Mouse (Mus musculus) liver (tissue): Measurements from ENCODE around the gene Bmpr1b.
A peak's percentile ranks its signal among the peaks of the same experiment; 100 is the strongest.
"Not testable (repeated sequence)": the region's sequence is repeated elsewhere in the genome, so short reads cannot be mapped to it uniquely, and the experiment has no call there.

Experiments
- DNase-seq: peaks from one replicate; pipeline ENCODE4 v3.0.0-alpha.2; 2020; ENCODE audit warnings: mixed read lengths

Bmpr1b gene

GRCm38 (mm10) chr3:142168863-142169521 is at the start of gene Bmpr1b:
Bmpr1b (minus strand) TSS chr3:142169425.
- peak; percentile 56 for DNase-seq

DNA sequence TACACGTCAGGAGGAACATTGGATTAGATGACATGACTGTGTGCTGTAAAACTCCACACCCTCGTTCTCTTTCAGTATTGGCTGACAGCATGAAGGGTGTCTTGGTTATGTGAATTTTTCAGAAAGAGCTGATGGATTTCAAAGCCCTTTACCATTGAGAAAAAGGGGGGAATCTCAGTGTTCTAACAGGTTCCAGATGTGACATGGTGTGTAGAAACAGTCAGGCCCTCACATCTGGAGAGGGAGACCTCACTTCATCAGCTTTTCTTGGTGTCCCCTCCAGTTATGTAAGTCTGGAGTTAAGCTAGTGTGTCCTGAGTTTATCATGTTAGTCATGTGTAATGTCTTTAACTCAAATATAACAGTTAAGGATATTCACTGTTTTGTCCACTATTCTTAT is 43.6 kb upstream of the Bmpr1b start:
- no peak for DNase-seq

DNA sequence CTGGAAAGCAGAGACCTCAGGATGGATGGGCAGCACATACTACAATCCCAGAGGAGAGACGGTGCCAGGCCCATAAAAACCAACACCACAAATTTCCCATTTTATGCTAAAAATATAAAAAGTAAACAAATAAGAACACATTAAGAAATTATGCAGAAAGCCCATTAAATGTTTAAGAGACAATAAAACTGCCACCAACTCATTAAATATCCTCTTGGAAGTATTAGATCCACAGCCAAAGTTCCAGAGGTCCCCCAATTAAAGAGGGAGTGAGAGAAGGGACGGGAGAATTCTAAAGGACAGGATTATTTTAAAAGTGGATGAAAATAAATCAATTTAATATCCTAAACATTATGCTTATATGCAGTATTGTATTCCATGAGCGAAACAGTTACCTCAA is 43.0 kb upstream of the Bmpr1b start:
- no peak for DNase-seq

- DNase-seq: no peak
These were observed 40.8 kb upstream of the Bmpr1b start for GRCm38 (mm10) chr3:142209981-142210380.

DNA sequence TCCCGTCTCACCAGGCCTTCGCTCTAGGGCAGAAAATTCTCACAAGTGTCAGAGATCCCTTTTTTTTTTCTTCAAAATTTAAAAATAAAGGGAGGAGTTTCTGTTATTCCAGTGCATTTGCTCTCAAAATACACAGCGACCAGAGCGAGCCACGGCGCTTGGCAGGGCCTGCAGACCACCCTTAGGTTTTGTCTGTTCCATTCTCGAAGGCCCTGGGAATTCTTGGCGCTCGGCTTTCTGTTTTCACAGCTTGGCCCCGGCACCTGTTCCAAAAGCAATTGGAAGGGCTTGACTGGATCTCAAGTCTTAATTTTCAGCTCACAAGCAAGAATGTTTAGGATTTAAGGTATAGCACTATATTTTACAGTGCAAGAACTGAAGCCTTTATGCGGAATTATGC is 39.8 kb upstream of the Bmpr1b start:
- DNase-seq: no peak

DNA sequence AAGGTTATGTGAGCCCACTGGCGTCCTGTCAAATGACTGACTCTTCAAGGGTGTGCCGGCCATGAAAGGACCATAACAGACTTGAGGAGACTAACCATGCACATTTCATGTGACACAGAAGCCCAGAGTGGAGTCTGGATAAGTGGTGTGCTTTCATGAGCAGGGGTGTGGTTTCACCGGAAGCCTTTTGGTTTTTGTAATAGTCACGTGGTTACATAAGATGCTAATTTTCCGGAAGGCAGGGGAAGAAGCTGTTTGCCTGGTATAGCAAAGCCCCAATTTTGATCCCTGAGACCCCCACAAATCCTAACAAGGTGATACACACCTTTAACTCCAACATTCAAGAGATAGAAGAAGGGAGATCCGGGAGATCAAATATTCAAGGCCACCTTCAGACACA is 38.3 kb upstream of the Bmpr1b start:
- no peak for DNase-seq

DNA sequence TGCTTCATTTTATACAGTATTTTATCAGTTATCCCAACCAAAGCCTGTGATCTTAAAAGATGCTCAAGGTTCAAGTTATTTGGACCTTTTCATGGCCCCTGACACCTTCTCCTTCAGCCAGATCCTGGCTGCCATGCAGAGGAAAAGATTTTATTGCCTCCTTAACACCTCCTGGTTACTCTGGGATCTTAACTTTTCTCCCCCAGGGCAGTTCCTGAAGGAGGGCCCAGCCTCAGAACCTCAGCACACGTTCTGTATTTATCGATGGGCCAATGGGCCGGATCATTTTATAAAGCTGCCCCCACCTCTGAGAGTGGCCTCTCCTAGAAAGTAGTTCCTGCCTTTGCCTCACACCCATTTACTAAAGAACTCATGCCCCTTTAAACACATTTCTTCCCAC is 37.1 kb upstream of the Bmpr1b start:
- no peak for DNase-seq

- no peak for DNase-seq
These were observed 26.9 kb upstream of the Bmpr1b start for GRCm38 (mm10) chr3:142196142-142196541.

- DNase-seq: not testable (repeated sequence)
These were observed 22.4 kb upstream of the Bmpr1b start for GRCm38 (mm10) chr3:142191627-142192026.

- DNase-seq: no peak
These were observed 17.3 kb upstream of the Bmpr1b start for GRCm38 (mm10) chr3:142186551-142186950.

- no peak for DNase-seq
These were observed 4.8 kb upstream of the Bmpr1b start for GRCm38 (mm10) chr3:142173996-142174395.

DNA sequence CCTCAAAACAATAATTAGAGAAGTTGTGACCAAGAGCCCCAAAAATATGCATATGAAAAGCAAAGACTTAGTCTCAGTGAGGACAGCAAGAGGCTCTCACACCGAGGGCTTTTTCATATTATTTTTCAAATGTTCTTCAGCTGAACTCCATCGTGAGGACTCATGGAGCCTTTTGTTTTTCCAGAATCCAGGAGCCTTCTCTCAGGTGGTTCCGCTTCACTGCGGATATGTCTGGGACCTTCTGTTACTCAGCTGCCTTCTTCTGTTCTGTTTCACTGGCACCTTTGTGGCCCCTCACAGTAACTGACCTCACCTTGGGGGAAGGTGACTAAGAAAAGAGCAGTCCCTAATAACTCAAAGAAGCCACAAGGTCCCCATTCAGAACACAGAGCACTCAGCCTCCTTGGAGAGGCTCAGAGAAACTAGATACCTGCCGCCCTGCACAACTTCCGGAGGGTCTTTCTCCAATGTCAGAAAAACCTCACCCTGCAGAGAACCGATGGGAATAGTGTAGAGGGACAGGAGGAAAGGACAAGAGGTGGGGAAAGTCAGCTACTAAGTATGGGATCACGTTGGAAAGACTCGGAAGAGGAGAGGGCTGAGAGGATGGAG is 868 bp downstream of the Bmpr1b start:
- DNase-seq: no peak

DNA sequence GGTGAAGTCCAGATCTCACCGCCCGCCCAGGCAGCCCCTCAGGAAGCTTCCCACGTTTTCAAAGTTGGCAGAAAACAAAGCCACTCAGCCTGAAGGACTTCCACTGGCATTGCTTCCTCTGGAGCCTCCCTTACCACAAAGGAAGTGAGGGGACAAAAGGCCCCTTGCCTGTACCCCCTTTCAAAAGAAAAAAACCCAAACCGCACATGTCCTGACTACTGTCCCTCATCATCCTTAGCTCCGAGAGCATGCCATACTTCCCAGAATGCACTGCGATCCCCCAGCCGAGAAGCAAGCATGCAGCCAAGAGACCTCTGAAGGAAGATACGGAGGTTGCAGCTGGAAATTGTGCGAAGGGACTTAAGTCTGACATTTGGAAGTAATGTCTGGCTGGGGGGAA is 4.2 kb downstream of the Bmpr1b start:
- no peak for DNase-seq

- DNase-seq: no peak
These were observed 5.3 kb downstream of the Bmpr1b start for GRCm38 (mm10) chr3:142163896-142164295.

GRCm38 (mm10) chr3:142161405-142161804 is 7.8 kb downstream of the Bmpr1b start:
- DNase-seq: no peak

DNA sequence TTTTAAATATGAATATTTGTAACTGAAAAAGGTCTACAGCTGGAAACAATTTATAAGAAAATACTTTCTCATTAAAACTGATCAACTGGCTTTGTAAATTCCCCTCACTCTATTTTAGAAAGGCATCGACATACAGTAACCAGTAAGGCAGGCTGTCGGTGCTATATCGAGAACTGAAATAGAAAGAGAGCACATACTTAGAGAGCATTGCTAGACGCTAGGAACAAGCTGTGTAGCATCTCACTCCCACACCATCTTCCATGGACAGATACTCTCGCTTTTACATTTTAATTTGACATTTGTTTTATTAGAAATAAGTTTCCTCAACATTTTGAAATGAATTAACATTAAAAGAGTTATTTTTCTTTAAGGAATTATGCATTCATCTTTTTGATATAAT is 17.2 kb downstream of the Bmpr1b start:
- no peak for DNase-seq

GRCm38 (mm10) chr3:142138796-142139195 is 30.4 kb downstream of the Bmpr1b start:
- no peak for DNase-seq

GRCm38 (mm10) chr3:142126379-142126778 is 42.8 kb downstream of the Bmpr1b start:
- DNase-seq: no peak

GRCm38 (mm10) chr3:142125556-142125955 is 43.7 kb downstream of the Bmpr1b start:
- no peak for DNase-seq

GRCm38 (mm10) chr3:142124255-142124654 is 45.0 kb downstream of the Bmpr1b start:
- no peak for DNase-seq

DNA sequence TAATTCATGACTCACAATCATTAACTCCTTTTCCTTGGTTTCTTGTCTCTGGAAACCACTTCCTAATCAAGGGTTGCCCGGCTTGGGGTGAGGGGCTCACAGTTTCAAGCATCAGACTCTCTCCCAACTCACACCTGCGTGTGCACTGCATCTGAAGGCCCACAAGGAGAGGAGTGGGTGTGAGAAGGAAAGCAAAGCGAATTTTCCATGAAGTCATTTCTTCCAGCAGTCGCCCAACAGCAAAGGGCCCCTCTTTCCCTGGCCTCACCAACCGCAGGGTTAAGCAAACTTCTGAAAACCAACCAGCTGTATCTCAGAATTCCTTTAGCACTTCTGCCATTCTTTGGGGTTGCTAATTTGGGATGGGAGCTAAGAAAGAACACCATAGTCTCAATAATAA is 46.8 kb downstream of the Bmpr1b start:
- no peak for DNase-seq

DNA sequence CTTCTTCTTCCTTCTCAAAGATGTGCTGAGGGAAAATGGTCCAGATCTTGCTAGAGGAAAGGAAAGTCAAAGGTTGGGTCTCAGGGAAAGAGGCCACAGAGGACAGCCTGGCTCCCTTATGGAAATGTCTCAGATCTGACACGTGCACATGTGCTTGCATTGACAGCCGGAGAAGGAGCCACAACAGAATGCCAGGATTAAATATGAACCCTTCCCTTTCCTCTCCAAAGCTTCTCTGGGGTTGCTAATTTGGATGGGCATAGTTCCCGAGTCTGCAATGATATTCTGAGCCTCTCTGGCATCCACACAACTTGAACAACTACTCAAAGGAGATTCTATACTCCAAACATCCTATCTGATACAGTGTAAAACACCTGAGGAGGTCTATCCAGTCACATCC is 48.4 kb downstream of the Bmpr1b start:
- no peak for DNase-seq

DNA sequence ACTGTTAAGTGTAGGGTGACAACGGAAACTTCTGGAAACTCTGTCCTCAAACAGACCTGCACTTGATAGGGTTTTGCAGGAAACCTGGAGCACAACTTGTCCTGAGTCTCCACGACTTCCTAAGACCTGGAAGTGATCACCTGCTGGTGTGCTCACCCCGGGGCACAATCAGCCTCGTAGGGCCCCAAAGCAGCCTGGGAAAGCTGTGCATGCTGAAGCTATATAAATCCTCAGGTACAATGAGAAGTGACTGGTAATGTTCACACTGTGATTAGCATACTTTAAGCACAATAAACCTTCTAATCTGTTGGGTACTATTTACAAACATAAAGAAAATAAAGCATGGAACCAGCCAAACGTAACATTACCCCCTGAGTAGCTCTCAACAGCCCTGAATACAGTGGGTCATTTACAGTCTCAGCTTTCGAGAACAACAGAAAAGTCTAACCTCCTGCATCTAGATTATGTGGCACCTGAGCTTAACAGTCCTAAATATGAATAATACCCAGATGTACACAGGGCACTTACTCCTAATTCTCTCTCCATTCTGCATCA is 54.4 kb downstream of the Bmpr1b start:
- DNase-seq: no peak

- no peak for DNase-seq
These were observed 55.0 kb downstream of the Bmpr1b start for GRCm38 (mm10) chr3:142114190-142114589.

DNA sequence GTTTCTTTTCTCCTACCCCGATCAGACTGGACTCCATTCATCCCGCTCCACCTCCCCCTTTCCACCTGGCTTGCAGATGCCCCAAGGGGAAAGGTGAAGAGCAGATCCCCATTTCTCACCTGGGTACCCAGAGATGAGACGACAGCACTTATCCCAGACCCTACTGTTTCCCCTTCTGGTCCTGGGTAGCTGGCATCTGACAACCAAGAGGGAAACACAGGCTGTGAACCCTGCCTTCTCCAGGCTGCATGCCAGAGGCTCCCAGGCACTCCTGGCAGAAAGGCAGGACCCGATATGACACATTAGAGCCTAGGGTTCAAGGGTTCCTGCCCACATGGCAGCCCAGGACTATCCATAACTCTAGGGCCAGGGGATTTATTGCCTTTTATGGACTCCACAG is 56.0 kb downstream of the Bmpr1b start:
- no peak for DNase-seq
